Mouse (Mus musculus): ENCODE measurements around the gene Prss50. TPM values are rescaled to one million over a fixed set of nuclear protein-coding genes. Genes with fewer than 3 reads are reported as not detected.

The Prss50 gene
- polyA plus RNA-seq (2017; shearing (Covaris generic)) = not detected

DNA sequence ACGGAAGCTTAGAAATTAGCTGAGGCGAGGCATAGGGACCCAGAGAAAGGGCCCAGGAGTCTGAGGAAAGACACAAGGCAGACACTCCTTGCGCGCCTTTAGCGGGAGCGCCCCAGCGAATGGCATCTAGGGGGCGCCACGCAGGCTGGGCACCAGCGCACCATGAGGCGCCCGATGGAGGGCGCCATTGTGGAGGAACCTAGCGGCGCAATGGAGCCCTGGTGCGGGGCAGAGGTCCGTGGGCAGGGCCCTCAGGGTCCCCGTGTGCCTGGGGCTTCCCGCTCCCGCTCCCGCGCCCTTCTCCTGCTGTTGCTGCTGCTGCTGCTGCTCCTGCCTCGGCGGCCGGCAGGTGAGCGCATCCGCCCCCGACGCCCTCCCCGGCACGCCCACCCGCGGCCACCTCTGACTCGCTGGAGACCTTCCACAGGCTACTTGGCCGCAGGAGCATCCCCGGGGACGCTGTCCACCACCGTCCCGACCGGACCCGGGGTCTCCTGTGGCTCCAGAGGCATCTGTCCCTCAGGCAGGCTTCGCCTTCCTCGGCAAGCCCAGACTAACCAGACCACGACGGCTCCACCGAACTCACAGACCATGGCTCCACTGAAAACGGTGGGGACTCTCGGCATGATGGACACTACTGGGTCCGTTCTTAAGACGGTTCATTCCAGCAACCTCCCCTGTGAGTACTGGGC is at the start of gene Prss50:
Gene Prss50 (plus strand): TSS at position 187 of the 692 bp plus-strand sequence.

DNA sequence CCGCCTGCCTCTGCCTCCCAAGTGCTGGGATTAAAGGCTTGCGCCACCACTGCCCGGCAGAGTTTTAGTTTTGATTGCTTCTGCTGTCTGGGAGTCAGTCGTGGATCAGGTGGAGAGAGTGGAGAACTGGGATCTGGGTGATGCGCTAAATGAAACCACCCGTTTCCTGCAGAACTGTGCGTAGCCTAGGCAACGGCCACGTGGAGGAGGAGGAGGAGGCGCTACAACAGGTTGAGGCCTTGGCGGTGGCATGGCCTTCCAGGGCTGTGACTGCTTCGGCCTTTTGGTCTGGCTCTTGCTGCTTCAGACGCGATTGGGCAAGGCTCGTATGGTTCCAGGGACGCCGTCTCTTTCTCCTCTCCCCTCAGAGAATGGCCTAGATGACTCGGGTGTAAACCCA is 44.0 kb upstream of the Prss50 start, which contains the start of gene Prss44:
Gene Prss44 (plus strand): TSS at position 206 of the 400 bp plus-strand sequence.

DNA sequence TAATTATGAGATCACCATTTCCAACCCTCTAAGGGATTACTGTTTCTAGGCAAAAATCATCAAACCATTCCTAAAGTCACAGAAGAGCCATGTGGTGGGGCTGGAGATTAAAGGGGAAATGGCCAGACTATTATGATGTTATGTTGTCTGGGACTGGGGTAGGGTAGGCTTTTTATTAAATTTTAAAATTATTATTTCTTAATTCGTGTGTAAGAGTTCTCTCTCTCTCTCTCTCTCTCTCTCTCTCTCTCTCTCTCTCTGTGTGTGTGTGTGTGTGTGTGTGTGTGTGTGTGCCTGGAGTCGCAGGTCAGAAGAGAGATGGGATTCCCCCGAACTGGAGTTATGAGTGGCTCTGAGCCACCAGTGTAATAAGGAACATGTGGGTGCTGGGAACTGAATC is 31.4 kb upstream of the Prss50 start, which contains the start of gene Prss43:
Gene Prss43 (plus strand): TSS at position 301 of the 400 bp plus-strand sequence.

DNA sequence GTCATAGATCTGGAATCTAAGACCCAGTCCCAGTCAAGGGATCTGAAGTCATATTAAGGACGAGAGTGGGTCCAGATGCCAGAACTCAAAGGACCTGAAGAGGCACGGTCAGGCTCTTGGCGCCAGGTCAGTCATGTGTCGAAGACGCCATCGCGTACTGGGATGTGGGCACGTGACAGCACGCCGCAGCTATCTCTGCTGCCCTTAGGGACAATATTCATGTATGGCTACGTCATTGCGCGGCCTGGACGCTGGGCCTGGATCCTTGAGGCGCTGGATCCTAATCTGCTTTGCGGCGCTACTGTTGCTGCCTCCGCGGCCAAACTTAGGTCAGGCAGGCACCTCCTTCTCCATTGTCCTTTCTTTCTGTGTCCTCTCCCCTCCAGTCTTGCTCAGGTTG is 23.4 kb upstream of the Prss50 start, which contains the start of gene Prss45:
Gene Prss45 (plus strand): TSS at position 178 of the 400 bp plus-strand sequence.

DNA sequence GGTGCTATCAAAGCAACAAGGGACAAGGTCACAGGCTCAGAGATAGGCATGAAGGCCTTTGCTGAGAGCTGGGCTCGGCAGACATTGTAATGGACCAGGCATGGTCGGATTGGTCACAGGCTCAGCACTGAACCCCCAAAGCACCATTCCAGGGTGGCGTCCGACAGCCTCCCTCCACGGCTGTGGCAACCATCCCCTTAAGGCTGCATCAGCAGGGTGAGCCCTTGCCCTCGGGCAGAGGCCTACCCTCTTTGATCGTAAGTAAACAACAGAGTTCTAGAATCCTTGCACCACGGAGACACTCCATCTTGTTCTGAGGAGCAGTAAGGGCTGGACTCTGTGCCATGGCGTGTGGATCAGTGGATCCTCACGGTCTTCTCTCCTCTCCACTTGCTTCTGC is 13.6 kb upstream of the Prss50 start, which contains the start of gene Prss46:
Gene Prss46 (plus strand): TSS at position 301 of the 400 bp plus-strand sequence.

DNA sequence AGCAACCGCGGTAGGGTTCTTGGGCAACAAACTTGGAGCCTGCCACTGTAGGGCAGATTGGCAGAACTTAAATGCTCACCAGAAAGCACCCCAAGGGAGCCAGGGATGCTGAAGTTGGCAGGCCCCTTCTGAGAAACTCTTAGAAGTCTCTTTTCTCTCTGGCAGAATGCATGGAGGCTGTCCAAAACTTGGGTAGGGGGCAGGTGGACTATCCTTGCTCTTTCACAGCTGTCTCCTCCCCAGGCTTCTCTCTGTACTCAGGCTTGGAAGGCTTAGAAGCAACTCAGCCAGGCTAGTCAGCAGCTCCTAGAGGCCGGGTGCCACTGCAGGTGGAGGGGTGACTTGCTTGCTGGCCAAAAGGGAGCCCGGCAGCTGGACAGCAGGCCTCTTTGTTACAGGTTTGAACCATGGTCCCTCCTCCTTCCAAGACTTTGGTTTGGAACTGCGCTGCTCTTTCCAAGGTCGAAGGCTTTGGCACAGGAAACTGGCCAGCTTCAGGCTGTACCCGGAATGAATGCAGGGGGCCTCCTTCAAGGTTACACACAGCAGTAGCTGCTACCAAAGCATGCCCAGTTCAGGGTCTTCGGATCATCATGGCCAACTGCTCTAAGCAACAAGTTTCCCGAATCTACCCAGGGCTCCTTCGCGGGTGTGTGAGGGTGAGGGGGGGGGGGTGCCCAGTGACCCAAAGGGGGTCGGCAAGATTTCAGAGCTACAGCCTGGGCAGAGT is 21.6 kb downstream of the Prss50 start, which contains the start of gene Als2cl:
Gene Als2cl (plus strand): TSS at position 680 of the 730 bp plus-strand sequence.

DNA sequence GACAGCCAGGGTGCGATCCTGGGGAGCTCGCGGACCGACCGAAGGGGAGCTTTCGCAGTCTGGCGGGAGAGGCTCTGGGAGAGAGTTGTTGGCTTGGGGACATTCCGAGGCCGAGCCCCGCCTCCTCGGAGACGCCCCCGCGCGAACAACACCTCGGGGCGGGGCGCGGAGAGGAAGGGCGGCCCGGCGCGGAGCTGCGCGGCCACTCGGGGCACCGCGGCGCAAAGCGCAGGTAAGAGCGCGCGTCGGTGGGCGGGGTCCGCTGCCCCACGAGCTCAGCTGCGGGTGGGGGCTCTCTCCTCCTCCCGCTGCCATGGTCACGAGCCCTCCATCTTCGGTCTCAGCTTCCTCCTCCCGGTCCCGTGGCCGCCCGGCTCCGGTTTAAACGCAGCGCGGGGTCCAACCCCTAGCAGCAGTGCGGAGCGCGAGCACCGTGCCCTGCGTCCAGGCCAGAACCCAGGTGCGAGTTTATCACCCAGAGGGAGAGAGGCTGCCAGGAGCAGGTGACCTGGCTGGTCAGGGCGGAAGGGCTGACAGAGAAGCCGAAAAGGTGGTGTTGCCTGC is 22.3 kb downstream of the Prss50 start, which contains the start of gene Tmie:
Gene Tmie (minus strand): TSS at position 116 of the 564 bp plus-strand sequence.

Other genes with a start within 250 kb of the Prss50 start
- 1.3 TPM for gene Nradd, start 233.5 kb upstream of the Prss50 start, polyA plus RNA-seq (2017; shearing (Covaris generic))
- 32.5 TPM for gene Nbeal2, start 203.8 kb upstream of the Prss50 start, polyA plus RNA-seq (2017; shearing (Covaris generic))
- 178 TPM for gene Ccdc12, start 201.5 kb upstream of the Prss50 start, polyA plus RNA-seq (2017; shearing (Covaris generic))
- gene Myl3, start 116.1 kb upstream of the Prss50 start, polyA plus RNA-seq (2017; shearing (Covaris generic)) = not detected
- not detected for gene Pth1r, start 110.8 kb upstream of the Prss50 start, polyA plus RNA-seq (2017; shearing (Covaris generic))
- not detected for gene Prss42, start 59.8 kb upstream of the Prss50 start, polyA plus RNA-seq (2017; shearing (Covaris generic))
- gene Prss44, start 44.0 kb upstream of the Prss50 start, polyA plus RNA-seq (2017; shearing (Covaris generic)) = not detected
- not detected for gene Prss43, start 31.3 kb upstream of the Prss50 start, polyA plus RNA-seq (2017; shearing (Covaris generic))
- not detected for gene Prss45, start 23.4 kb upstream of the Prss50 start, polyA plus RNA-seq (2017; shearing (Covaris generic))
- not detected for gene Prss46, start 13.5 kb upstream of the Prss50 start, polyA plus RNA-seq (2017; shearing (Covaris generic))
- gene Als2cl, start 21.9 kb downstream of the Prss50 start, polyA plus RNA-seq (2017; shearing (Covaris generic)) = 175 TPM
- 24.9 TPM for gene Tmie, start 22.1 kb downstream of the Prss50 start, polyA plus RNA-seq (2017; shearing (Covaris generic))
- 6.4 TPM for gene Fam240a, start 58.9 kb downstream of the Prss50 start, polyA plus RNA-seq (2017; shearing (Covaris generic))
- gene Tdgf1, start 88.2 kb downstream of the Prss50 start, polyA plus RNA-seq (2017; shearing (Covaris generic)) = 2.0 TPM
- not detected for gene Lrrc2, start 93.6 kb downstream of the Prss50 start, polyA plus RNA-seq (2017; shearing (Covaris generic))
- not detected for gene Rtp3, start 132.6 kb downstream of the Prss50 start, polyA plus RNA-seq (2017; shearing (Covaris generic))
- gene Ltf, start 161.3 kb downstream of the Prss50 start, polyA plus RNA-seq (2017; shearing (Covaris generic)) = not detected
- gene Ccrl2, start 199.6 kb downstream of the Prss50 start, polyA plus RNA-seq (2017; shearing (Covaris generic)) = 0.95 TPM

Measured in naive thymus-derived CD4-positive, alpha-beta T cell, adult 5 months (primary cell).